27 mouse cellular contexts compared by ENCODE assay signal in the genomic region with DNA sequence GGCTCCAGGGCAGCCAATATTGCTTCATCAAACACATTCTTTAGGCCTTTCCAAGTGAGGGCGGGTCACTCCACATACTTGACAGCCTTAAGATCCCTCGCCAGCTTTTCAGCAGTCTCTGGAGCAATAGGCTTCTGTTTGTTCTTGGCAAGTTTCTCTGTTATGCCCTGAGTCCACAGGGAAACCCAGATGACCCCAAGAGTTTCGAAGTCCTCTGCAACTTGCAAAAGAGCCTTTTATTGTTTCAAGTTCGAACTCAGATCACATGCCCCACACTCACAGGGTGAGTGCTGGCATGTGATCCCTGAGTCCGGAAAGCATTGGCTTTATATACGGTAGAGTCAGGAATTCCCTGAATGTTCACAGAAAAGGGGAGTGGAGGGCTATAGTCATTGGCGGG. TPM values are rescaled to one million over a fixed set of nuclear protein-coding genes. Genes with fewer than 3 reads are reported as not detected.
DNase-seq lines count a peak whose midpoint lies in the region; TF ChIP-seq lines count a peak whose summit lies in the region.
"Had no signal": no experiment of that assay in that cellular context is flagged by ENCODE, and none has a peak within 500 bp of the region (broad histone marks: within the 10 kb centered on the region; RNA-seq: fewer than 3 reads in every experiment).

No protein-coding gene starts in this region.

- no peaks in the 10 kb centered on the region for H3K9me3 ChIP-seq in E14TG2a.4 (ENCODE audit: low read length)

- no peaks in the 10 kb centered on the region for H3K36me3 ChIP-seq in E14TG2a.4 (ENCODE audit: insufficient read depth, low read length)
- H3K36me3 ChIP-seq: neural tube, embryonic 15.5 days had no signal

- H3K4me3 ChIP-seq in E14TG2a.4 (replicated peaks; ENCODE audit: low read length), result 0 out of 2 replicates have a peak overlapping the region, but pooled peaks have one; percentile 21
- H3K4me3 ChIP-seq: neural tube, embryonic 15.5 days had no signal

- DNase-seq in NIH3T3 (ENCODE audit: low read depth), result peak; percentile 7
- peak; percentile 96 for DNase-seq in gonadal fat pad, adult 2 months (ENCODE audit: low read depth)
- peak; percentile 27 for DNase-seq in lung, postnatal 14 days
- no peak for DNase-seq in right cerebral cortex, postnatal 14 days
- no peak for DNase-seq in gastrocnemius, postnatal 10 days
- no peak for DNase-seq in cerebellum, adult 11 months
- DNase-seq: B cell, adult 2 months; cerebellum, adult 11-12 months; gastrocnemius, postnatal 36 days; kidney, adult 18-20 months; kidney, postnatal 10 days; left cerebral cortex, postnatal 4 days; liver; liver, postnatal 0 days; right cerebral cortex, postnatal 25 days had no signal

- no peaks in the 10 kb centered on the region for H3K27me3 ChIP-seq in E14TG2a.4 (ENCODE audit: insufficient read depth, low read length)
- H3K27me3 ChIP-seq: neural tube, embryonic 15.5 days had no signal

- TF ChIP-seq CTCF in E14TG2a.4 (conservative IDR thresholded peaks at IDR 0.05; ENCODE audit: low read length), result no peak

- H3K4me1 ChIP-seq in E14TG2a.4 (replicated peaks; ENCODE audit: low read depth, low read length), result peaks cover 58% of the 10 kb centered on the region
- H3K4me1 ChIP-seq: neural tube, embryonic 15.5 days had no signal

RNA-seq across cellular contexts. Expression of gene Olfr156, which starts 24.8 kb away (rescaled TPM):
- not detected in 2 replicates for polyA plus RNA-seq in gonadal fat pad, adult 2 months (2012; rRNA removed)
- not detected for total RNA-seq in gastrocnemius, postnatal 10 days (2021)
- total RNA-seq: gastrocnemius, postnatal 36 days; hematopoietic stem cell, adult 5-6 weeks; hindbrain, postnatal 0 days; layer of hippocampus, adult 8-10 months; left cerebral cortex, postnatal 4 days had no signal
- polyA plus RNA-seq: cortical plate, adult 2 months; embryonic facial prominence, embryonic 11.5 days; forebrain, embryonic 14.5 days; heart, embryonic 16.5 days; hindbrain, postnatal 0 days; liver, postnatal 0 days; midbrain, embryonic 16.5 days; neural tube, embryonic 15.5 days; Patski; stomach, embryonic 16.5 days had no signal

RNA-seq across cellular contexts. Expression of gene Olfr159, which starts 28.1 kb away (rescaled TPM):
- not detected in 2 replicates for polyA plus RNA-seq in gonadal fat pad, adult 2 months (2012; rRNA removed)
- not detected for total RNA-seq in gastrocnemius, postnatal 10 days (2021)
- total RNA-seq: gastrocnemius, postnatal 36 days; hematopoietic stem cell, adult 5-6 weeks; hindbrain, postnatal 0 days; layer of hippocampus, adult 8-10 months; left cerebral cortex, postnatal 4 days had no signal
- polyA plus RNA-seq: cortical plate, adult 2 months; embryonic facial prominence, embryonic 11.5 days; forebrain, embryonic 14.5 days; heart, embryonic 16.5 days; hindbrain, postnatal 0 days; liver, postnatal 0 days; midbrain, embryonic 16.5 days; neural tube, embryonic 15.5 days; Patski; stomach, embryonic 16.5 days had no signal

RNA-seq across cellular contexts. Expression of gene Olfr157, which starts 41.1 kb away (rescaled TPM):
- polyA plus RNA-seq in gonadal fat pad, adult 2 months (2012; rRNA removed), result not detected in 2 replicates
- total RNA-seq in gastrocnemius, postnatal 10 days (2021), result not detected
- total RNA-seq: gastrocnemius, postnatal 36 days; hematopoietic stem cell, adult 5-6 weeks; hindbrain, postnatal 0 days; layer of hippocampus, adult 8-10 months; left cerebral cortex, postnatal 4 days had no signal
- polyA plus RNA-seq: cortical plate, adult 2 months; embryonic facial prominence, embryonic 11.5 days; forebrain, embryonic 14.5 days; heart, embryonic 16.5 days; hindbrain, postnatal 0 days; liver, postnatal 0 days; midbrain, embryonic 16.5 days; neural tube, embryonic 15.5 days; Patski; stomach, embryonic 16.5 days had no signal

RNA-seq across cellular contexts. Expression of gene Olfr155, which starts 52.4 kb away (rescaled TPM):
- not detected in 2 replicates for polyA plus RNA-seq in gonadal fat pad, adult 2 months (2012; rRNA removed)
- total RNA-seq in gastrocnemius, postnatal 10 days (2021), result not detected
- total RNA-seq: gastrocnemius, postnatal 36 days; hematopoietic stem cell, adult 5-6 weeks; hindbrain, postnatal 0 days; layer of hippocampus, adult 8-10 months; left cerebral cortex, postnatal 4 days had no signal
- polyA plus RNA-seq: cortical plate, adult 2 months; embryonic facial prominence, embryonic 11.5 days; forebrain, embryonic 14.5 days; heart, embryonic 16.5 days; hindbrain, postnatal 0 days; liver, postnatal 0 days; midbrain, embryonic 16.5 days; neural tube, embryonic 15.5 days; Patski; stomach, embryonic 16.5 days had no signal

Comparison
In these comparisons a context has a peak if more than half of its experiments do, and no peak if none do; other contexts are left out.
1. DNase-seq: peak in NIH3T3 (single experiment), gonadal fat pad, adult 2 months (single experiment) and lung, postnatal 14 days (single experiment); none in right cerebral cortex, postnatal 14 days (single experiment), gastrocnemius, postnatal 10 days (single experiment) and cerebellum, adult 11 months (single experiment).